9 mouse cellular contexts compared by ENCODE assay signal in the genomic region with DNA sequence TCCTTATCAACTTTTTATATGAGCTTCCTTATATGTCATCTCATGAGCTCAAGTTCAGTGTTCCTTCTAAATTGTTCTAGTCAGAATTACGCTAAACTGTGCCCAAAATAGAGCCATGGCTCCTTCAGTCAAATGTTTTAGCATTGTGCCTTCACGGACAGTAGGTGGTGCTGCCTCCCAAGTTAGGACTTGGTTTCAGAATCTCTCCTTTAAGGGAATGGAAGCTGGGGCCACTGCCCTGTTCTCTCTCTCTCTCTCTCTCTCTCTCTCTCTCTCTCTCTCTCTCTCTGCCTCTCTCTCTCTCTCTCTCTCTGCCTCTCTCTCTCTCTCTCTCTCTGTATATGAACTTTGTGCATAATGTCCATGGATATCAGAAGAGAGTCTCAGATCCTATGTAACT. TPM values are rescaled to one million over a fixed set of nuclear protein-coding genes. Genes with fewer than 3 reads are reported as not detected.
DNase-seq lines count a peak whose midpoint lies in the region; ATAC-seq and TF ChIP-seq lines count a peak whose summit lies in the region.
"Had no signal": no experiment of that assay in that cellular context is flagged by ENCODE, and none has a peak within 500 bp of the region (broad histone marks: within the 10 kb centered on the region; RNA-seq: fewer than 3 reads in every experiment).

No protein-coding gene starts in this region.

- no peak for ATAC-seq in heart, postnatal 0 days (ENCODE audit: insufficient read depth, low read depth)
- peak; percentile 81 to 92 for ATAC-seq in hematopoietic stem cell, adult 5-6 weeks (replicated peaks in 1 of 2; ENCODE audit: insufficient read depth in 1 of 2, low FRiP score in 2 of 2, low TSS enrichment in 1 of 2, low read depth in 1 of 2, poor library complexity in 2 of 2, severe bottlenecking in 2 of 2)
- no peak for ATAC-seq in limb, embryonic 14.5 days (ENCODE audit: low FRiP score, low read depth)

- TF ChIP-seq POLR2A in ES-Bruce4 (IDR thresholded peaks at IDR 0.05; ENCODE audit: insufficient read depth, low read length) = no peak
- no peak for TF ChIP-seq POLR2A in brain, embryonic 14.5 days (IDR thresholded peaks at IDR 0.05; ENCODE audit: borderline replicate concordance, extremely low read depth, insufficient read depth, insufficient read length, poor library complexity, severe bottlenecking)
- TF ChIP-seq POLR2A in limb, embryonic 14.5 days (IDR thresholded peaks at IDR 0.05; ENCODE audit: borderline replicate concordance, extremely low read depth, insufficient read depth, insufficient read length) = no peak

- H3K4me2 ChIP-seq in heart, postnatal 0 days (ENCODE audit: low read depth, low read length) = no peak overlapping the region
- H3K4me2 ChIP-seq in limb, embryonic 14.5 days (replicated peaks; ENCODE audit: low read depth, low read length, severe bottlenecking) = no peak overlapping the region
- H3K4me2 ChIP-seq: embryonic facial prominence, embryonic 13.5 days had no signal

- no peak overlapping the region for H3K27ac ChIP-seq in heart, postnatal 0 days (ENCODE audit: low read depth)
- H3K27ac ChIP-seq in heart, embryonic 10.5 days = no peak overlapping the region
- no peak overlapping the region for H3K27ac ChIP-seq in ES-Bruce4 (ENCODE audit: insufficient read depth, low read length)
- no peak overlapping the region for H3K27ac ChIP-seq in limb, embryonic 14.5 days (replicated peaks; ENCODE audit: low read depth, low read length)
- H3K27ac ChIP-seq: embryonic facial prominence, embryonic 13.5 days had no signal

- TF ChIP-seq EP300 in heart, postnatal 0 days (IDR thresholded peaks at IDR 0.05; ENCODE audit: low read depth) = no peak
- no peak for TF ChIP-seq EP300 in ES-Bruce4 (IDR thresholded peaks at IDR 0.05; ENCODE audit: insufficient read depth, low read depth, low read length)

- no peaks in the 10 kb centered on the region for H3K4me1 ChIP-seq in heart, postnatal 0 days (ENCODE audit: control insufficient read depth, insufficient read depth)
- no peaks in the 10 kb centered on the region for H3K4me1 ChIP-seq in heart, embryonic 10.5 days
- H3K4me1 ChIP-seq in ES-Bruce4 (ENCODE audit: control insufficient read depth, insufficient read depth, low read length) = no peaks in the 10 kb centered on the region
- H3K4me1 ChIP-seq in limb, embryonic 14.5 days (ENCODE audit: control insufficient read depth, insufficient read depth, low read length) = no peaks in the 10 kb centered on the region
- H3K4me1 ChIP-seq: embryonic facial prominence, embryonic 13.5 days had no signal

- 7% methylated on average over 2 of the region's 2 CpGs for WGBS in heart, postnatal 0 days
- 20% methylated on average over 2 of the region's 2 CpGs for WGBS in heart, embryonic 10.5 days
- 18% methylated on average over 2 of the region's 2 CpGs for WGBS in limb, embryonic 14.5 days

- peak; percentile 80 for TF ChIP-seq CTCF in heart, postnatal 0 days (IDR thresholded peaks at IDR 0.05; ENCODE audit: low read depth)
- TF ChIP-seq CTCF in ES-Bruce4 (IDR thresholded peaks at IDR 0.05; ENCODE audit: low read depth, low read length) = peak; percentile 37
- TF ChIP-seq CTCF in brain, embryonic 14.5 days (IDR thresholded peaks at IDR 0.05; ENCODE audit: borderline replicate concordance, extremely low read depth, insufficient read depth, insufficient read length) = peak; percentile 75

- H3K27me3 ChIP-seq in heart, postnatal 0 days (ENCODE audit: control insufficient read depth, insufficient read depth, low read length) = no peaks in the 10 kb centered on the region
- peaks cover 23% of the 10 kb centered on the region; the same call in 1 of the 2 replicates for H3K27me3 ChIP-seq in heart, embryonic 10.5 days (ENCODE audit: insufficient read depth, poor library complexity, severe bottlenecking)
- no peaks in the 10 kb centered on the region for H3K27me3 ChIP-seq in ES-Bruce4 (ENCODE audit: control insufficient read depth, insufficient read depth, low read length, poor library complexity, severe bottlenecking)
- no peaks in the 10 kb centered on the region for H3K27me3 ChIP-seq in limb, embryonic 14.5 days (ENCODE audit: control insufficient read depth, insufficient read depth, low read length)

- H3K4me3 ChIP-seq in heart, postnatal 0 days (ENCODE audit: low read depth, low read length) = no peak overlapping the region
- H3K4me3 ChIP-seq in heart, embryonic 10.5 days = no peak overlapping the region
- H3K4me3 ChIP-seq in ES-Bruce4 (ENCODE audit: low read depth, low read length) = no peak overlapping the region
- no peak overlapping the region for H3K4me3 ChIP-seq in limb, embryonic 14.5 days (replicated peaks; ENCODE audit: low read length)
- H3K4me3 ChIP-seq: embryonic facial prominence, embryonic 13.5 days had no signal

- H3K36me3 ChIP-seq in heart, postnatal 0 days (replicated peaks; ENCODE audit: control insufficient read depth, insufficient read depth, low read length) = no peaks in the 10 kb centered on the region
- no peaks in the 10 kb centered on the region for H3K36me3 ChIP-seq in heart, embryonic 10.5 days
- H3K36me3 ChIP-seq in ES-Bruce4 (ENCODE audit: control insufficient read depth, insufficient read depth, low read length, poor library complexity, severe bottlenecking) = no peaks in the 10 kb centered on the region
- no peaks in the 10 kb centered on the region for H3K36me3 ChIP-seq in limb, embryonic 14.5 days (ENCODE audit: control insufficient read depth, insufficient read depth, low read length)
- H3K36me3 ChIP-seq: embryonic facial prominence, embryonic 13.5 days had no signal

- no peaks in the 10 kb centered on the region for H3K9me3 ChIP-seq in heart, postnatal 0 days (replicated peaks; ENCODE audit: control insufficient read depth, low read length)
- H3K9me3 ChIP-seq in heart, embryonic 10.5 days = no peaks in the 10 kb centered on the region
- H3K9me3 ChIP-seq in ES-Bruce4 (replicated peaks; ENCODE audit: control insufficient read depth, insufficient read depth, low read length, poor library complexity, severe bottlenecking) = no peaks in the 10 kb centered on the region
- H3K9me3 ChIP-seq in limb, embryonic 14.5 days (ENCODE audit: control insufficient read depth, low read length) = no peaks in the 10 kb centered on the region
- H3K9me3 ChIP-seq: embryonic facial prominence, embryonic 13.5 days had no signal

- H3K9ac ChIP-seq in heart, postnatal 0 days (replicated peaks; ENCODE audit: low read depth, low read length) = no peak overlapping the region
- no peak overlapping the region for H3K9ac ChIP-seq in ES-Bruce4 (ENCODE audit: low read depth, poor library complexity, severe bottlenecking)
- H3K9ac ChIP-seq in limb, embryonic 14.5 days (ENCODE audit: low read depth, low read length, severe bottlenecking) = no peak overlapping the region
- H3K9ac ChIP-seq: embryonic facial prominence, embryonic 13.5 days had no signal

- peak; percentile 61 for DNase-seq in heart, postnatal 0 days (ENCODE audit: low spot score)
- DNase-seq in heart, embryonic 10.5 days (ENCODE audit: low spot score) = no peak
- peak; percentile 80 for DNase-seq in brain, embryonic 14.5 days (ENCODE audit: low read depth)
- DNase-seq in limb, embryonic 14.5 days (ENCODE audit: low spot score) = peak; percentile 25
- DNase-seq in natural killer cell, adult 2 months (ENCODE audit: low spot score in 2 of 2) = peak; percentile 11 to 23
- no peak for DNase-seq in gastrocnemius, adult 8-10 months (ENCODE audit: low spot score in 2 of 2)

RNA-seq across cellular contexts. Expression of gene Trim40, which starts 2.4 kb away (rescaled TPM):
- total RNA-seq in heart, postnatal 0 days (2014; rRNA removed; ENCODE audit: low replicate concordance) = not detected in 2 replicates
- not detected in 2 replicates for polyA plus RNA-seq in heart, postnatal 0 days (2015; fragmentation: Nextera tagmentation; extraction: Ambion mirVana)
- not detected in 2 replicates for polyA plus RNA-seq in heart, embryonic 10.5 days (2016; fragmentation: Nextera tagmentation; extraction: Ambion mirVana)
- polyA plus RNA-seq in ES-Bruce4 (2011; ENCODE audit: insufficient read depth, insufficient read length, low read depth, missing spikeins) = 0.41 TPM in 1 of 2 replicates, not detected in the other
- polyA plus RNA-seq in brain, embryonic 14.5 days (2012; rRNA removed) = 0.08 TPM in 1 of 2 replicates, not detected in the other
- total RNA-seq in hematopoietic stem cell, adult 5-6 weeks (2017) = not detected in 2 replicates
- polyA plus RNA-seq in limb, embryonic 14.5 days (2012; rRNA removed) = 0.08 TPM in 1 of 2 replicates, not detected in the other
- not detected in 2 replicates for polyA plus RNA-seq in limb, embryonic 14.5 days (2014; fragmentation: Nextera tagmentation; extraction: Ambion mirVana)
- total RNA-seq in gastrocnemius, adult 8-10 months (2022) = not detected
- polyA plus RNA-seq: embryonic facial prominence, embryonic 13.5 days had no signal

RNA-seq across cellular contexts. Expression of gene Trim31, which starts 5.6 kb away (rescaled TPM):
- total RNA-seq in heart, postnatal 0 days (2014; rRNA removed; ENCODE audit: low replicate concordance) = not detected in 2 replicates
- polyA plus RNA-seq in heart, postnatal 0 days (2015; fragmentation: Nextera tagmentation; extraction: Ambion mirVana) = not detected in 2 replicates
- polyA plus RNA-seq in heart, embryonic 10.5 days (2016; fragmentation: Nextera tagmentation; extraction: Ambion mirVana) = not detected in 2 replicates
- polyA plus RNA-seq in ES-Bruce4 (2011; ENCODE audit: insufficient read depth, insufficient read length, low read depth, missing spikeins) = not detected in 2 replicates
- polyA plus RNA-seq in brain, embryonic 14.5 days (2012; rRNA removed) = not detected in 2 replicates
- not detected in 2 replicates for total RNA-seq in hematopoietic stem cell, adult 5-6 weeks (2017)
- polyA plus RNA-seq in limb, embryonic 14.5 days (2012; rRNA removed) = not detected in 2 replicates
- not detected in 2 replicates for polyA plus RNA-seq in limb, embryonic 14.5 days (2014; fragmentation: Nextera tagmentation; extraction: Ambion mirVana)
- not detected for total RNA-seq in gastrocnemius, adult 8-10 months (2022)
- polyA plus RNA-seq: embryonic facial prominence, embryonic 13.5 days had no signal

RNA-seq across cellular contexts. Expression of gene Trim10, which starts 23.0 kb away (rescaled TPM):
- 0.15 TPM in 1 of 2 replicates, not detected in the other for total RNA-seq in heart, postnatal 0 days (2014; rRNA removed; ENCODE audit: low replicate concordance)
- polyA plus RNA-seq in heart, postnatal 0 days (2015; fragmentation: Nextera tagmentation; extraction: Ambion mirVana) = 0.63 and 0.97 TPM in 2 replicates
- polyA plus RNA-seq in heart, embryonic 10.5 days (2016; fragmentation: Nextera tagmentation; extraction: Ambion mirVana) = 18.6 and 21.5 TPM in 2 replicates
- not detected in 2 replicates for polyA plus RNA-seq in ES-Bruce4 (2011; ENCODE audit: insufficient read depth, insufficient read length, low read depth, missing spikeins)
- 0.19 and 0.52 TPM in 2 replicates for polyA plus RNA-seq in brain, embryonic 14.5 days (2012; rRNA removed)
- 1.1 and 3.9 TPM in 2 replicates for total RNA-seq in hematopoietic stem cell, adult 5-6 weeks (2017)
- polyA plus RNA-seq in limb, embryonic 14.5 days (2012; rRNA removed) = 0.67 and 0.91 TPM in 2 replicates
- 2.7 and 3.1 TPM in 2 replicates for polyA plus RNA-seq in limb, embryonic 14.5 days (2014; fragmentation: Nextera tagmentation; extraction: Ambion mirVana)
- total RNA-seq in gastrocnemius, adult 8-10 months (2022) = not detected

RNA-seq across cellular contexts. Expression of gene Trim15, which starts 25.4 kb away (rescaled TPM):
- not detected in 2 replicates for total RNA-seq in heart, postnatal 0 days (2014; rRNA removed; ENCODE audit: low replicate concordance)
- polyA plus RNA-seq in heart, postnatal 0 days (2015; fragmentation: Nextera tagmentation; extraction: Ambion mirVana) = not detected in 2 replicates
- polyA plus RNA-seq in heart, embryonic 10.5 days (2016; fragmentation: Nextera tagmentation; extraction: Ambion mirVana) = 0.20 TPM in 1 of 2 replicates, not detected in the other
- not detected in 2 replicates for polyA plus RNA-seq in ES-Bruce4 (2011; ENCODE audit: insufficient read depth, insufficient read length, low read depth, missing spikeins)
- polyA plus RNA-seq in brain, embryonic 14.5 days (2012; rRNA removed) = 0.09 and 0.16 TPM in 2 replicates
- total RNA-seq in hematopoietic stem cell, adult 5-6 weeks (2017) = not detected in 2 replicates
- polyA plus RNA-seq in limb, embryonic 14.5 days (2012; rRNA removed) = not detected in 2 replicates
- polyA plus RNA-seq in limb, embryonic 14.5 days (2014; fragmentation: Nextera tagmentation; extraction: Ambion mirVana) = 0.18 and 0.21 TPM in 2 replicates
- not detected for total RNA-seq in gastrocnemius, adult 8-10 months (2022)

RNA-seq across cellular contexts. Expression of gene Rnf39, which starts 50.4 kb away (rescaled TPM):
- 0.66 and 8.0 TPM in 2 replicates for total RNA-seq in heart, postnatal 0 days (2014; rRNA removed; ENCODE audit: low replicate concordance)
- 0.16 TPM in 2 replicates for polyA plus RNA-seq in heart, postnatal 0 days (2015; fragmentation: Nextera tagmentation; extraction: Ambion mirVana)
- not detected in 2 replicates for polyA plus RNA-seq in heart, embryonic 10.5 days (2016; fragmentation: Nextera tagmentation; extraction: Ambion mirVana)
- polyA plus RNA-seq in ES-Bruce4 (2011; ENCODE audit: insufficient read depth, insufficient read length, low read depth, missing spikeins) = 0.88 and 2.5 TPM in 2 replicates
- polyA plus RNA-seq in brain, embryonic 14.5 days (2012; rRNA removed) = 0.18 and 0.19 TPM in 2 replicates
- not detected in 2 replicates for total RNA-seq in hematopoietic stem cell, adult 5-6 weeks (2017)
- polyA plus RNA-seq in limb, embryonic 14.5 days (2012; rRNA removed) = 3.2 and 4.0 TPM in 2 replicates
- 2.8 and 3.5 TPM in 2 replicates for polyA plus RNA-seq in limb, embryonic 14.5 days (2014; fragmentation: Nextera tagmentation; extraction: Ambion mirVana)
- 1 to 10 TPM in 1 of 4 experiments, under 1 TPM in 2, not detected in 1; 0.18 to 1.1 (median 0.75) TPM for total RNA-seq in gastrocnemius, adult 8-10 months (2022)

Comparison
In these comparisons a context has a peak if more than half of its experiments do, and no peak if none do; other contexts are left out.
1. DNase-seq: peak in heart, postnatal 0 days (single experiment), brain, embryonic 14.5 days (single experiment), limb, embryonic 14.5 days (single experiment) and natural killer cell, adult 2 months (2 of 2); none in heart, embryonic 10.5 days (single experiment) and gastrocnemius, adult 8-10 months (0 of 2).
2. ATAC-seq: peak in hematopoietic stem cell, adult 5-6 weeks (2 of 2); none in heart, postnatal 0 days (single experiment) and limb, embryonic 14.5 days (single experiment).
3. Peak in every context shown above with its lines, with median percentiles within 50 percentile points of each other: CTCF ChIP-seq.